Mouse (Mus musculus) liver, adult 10 weeks (tissue): ENCODE data around the gene Scn3a. TPM values are rescaled to one million over a fixed set of nuclear protein-coding genes. Genes with fewer than 3 reads are reported as not detected.

ENCODE experiments used
- polyA plus RNA-seq: library from polyadenylated mRNA; stranded (reverse); fragments of 350-450 nt; fragmentation: Illumina TruSeq; extraction: RNeasy Lipid Tissue Mini Kit (QIAGEN cat#74804); gene quantifications from one replicate; pipeline ENCODE4 v1.2.3, GENCODE M21; 2014; ENCODE audit warnings: low read depth, low replicate concordance

Scn3a gene
- polyA plus RNA-seq = 0.03 TPM

GRCm38 (mm10) chr2:65566793-65567787 lies at the start of gene Scn3a:
Scn3a (minus strand) TSS chr2:65567627.

Other genes with a start within 250 kb of the Scn3a start
- gene Slc38a11, start 203.6 kb downstream of the Scn3a start, polyA plus RNA-seq = not detected
- not detected for gene Scn2a, start 53.1 kb upstream of the Scn3a start, polyA plus RNA-seq